Mouse (Mus musculus) heart, postnatal 4 days (tissue): ENCODE results near the gene Arfgap3. TPM values are rescaled to one million over a fixed set of nuclear protein-coding genes. Genes with fewer than 3 reads are reported as not detected.
"Not testable (repeated sequence)": the region's sequence is repeated elsewhere in the genome, so short reads cannot be mapped to it uniquely, and the experiment has no call there.

Source experiments
- DNase-seq: peaks from one replicate; pipeline ENCODE4 v3.0.0; 2021
- total RNA-seq, 2 experiments: library from RNA; stranded (reverse); gene quantifications; 2 replicates each; pipeline ENCODE4 v1.2.3; 2021

The Arfgap3 gene
- total RNA-seq, 2 experiments from 2014 or later, result 21.5 to 22.6 TPM

DNA sequence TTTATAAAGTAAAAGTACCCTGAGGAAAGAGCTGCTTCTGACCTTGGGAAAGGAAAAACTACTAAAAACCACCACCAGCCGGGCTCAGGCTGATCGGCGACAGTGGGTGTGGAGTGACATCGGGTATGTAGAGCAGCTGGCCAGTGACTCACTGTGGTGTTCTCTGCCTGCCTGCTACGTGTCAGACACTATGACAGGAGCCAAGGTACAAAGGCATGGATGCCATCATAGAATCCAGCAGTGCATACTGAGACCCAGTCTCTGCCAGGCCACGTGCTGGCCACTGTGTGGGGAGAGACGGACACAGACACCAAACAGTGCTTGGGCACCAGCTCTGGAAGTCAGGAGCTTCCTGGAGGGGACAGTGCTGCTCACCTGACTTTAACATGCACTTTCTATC lies 5.1 kb downstream of the Arfgap3 start:
- peak; percentile 58 for DNase-seq

DNA sequence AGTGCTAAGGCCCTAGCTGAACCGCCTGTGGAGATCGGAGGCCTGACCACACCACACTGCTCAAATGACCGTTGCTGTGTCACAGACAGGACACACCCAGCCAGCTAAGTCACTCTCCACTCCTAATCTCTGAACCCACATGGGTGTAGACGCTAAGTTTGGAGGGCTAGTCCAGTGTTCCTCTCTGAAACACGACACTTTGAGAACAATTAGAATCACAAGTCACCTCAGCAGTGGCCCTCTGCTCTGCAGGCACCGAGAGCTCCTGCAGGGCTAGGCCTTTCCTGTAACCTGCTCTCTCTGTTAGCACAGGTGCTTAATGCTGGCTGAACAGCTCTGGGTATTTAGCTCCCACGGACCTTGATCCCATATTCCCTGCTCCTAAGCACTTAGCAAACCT lies 5.9 kb downstream of the Arfgap3 start:
- DNase-seq, result peak; percentile 22

DNA sequence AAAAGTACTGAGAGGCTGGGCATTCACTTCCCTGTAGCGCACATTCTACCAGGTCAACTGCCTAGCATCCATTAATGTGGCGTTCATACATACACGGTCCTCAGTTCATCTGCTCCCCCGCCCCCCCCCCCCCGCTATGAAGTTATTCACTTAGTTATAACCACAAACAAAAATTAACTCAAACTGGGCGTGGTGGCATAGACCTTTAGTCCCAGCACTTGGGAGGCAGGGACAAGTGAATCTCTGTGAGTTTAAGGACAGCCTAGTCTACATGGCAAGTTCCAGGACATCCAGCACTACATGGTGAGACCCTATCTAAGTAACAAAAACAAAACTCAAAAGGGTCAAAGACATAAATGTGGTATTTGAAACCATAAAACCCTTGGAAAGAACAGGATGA lies 11.1 kb downstream of the Arfgap3 start:
- DNase-seq, result no peak

DNA sequence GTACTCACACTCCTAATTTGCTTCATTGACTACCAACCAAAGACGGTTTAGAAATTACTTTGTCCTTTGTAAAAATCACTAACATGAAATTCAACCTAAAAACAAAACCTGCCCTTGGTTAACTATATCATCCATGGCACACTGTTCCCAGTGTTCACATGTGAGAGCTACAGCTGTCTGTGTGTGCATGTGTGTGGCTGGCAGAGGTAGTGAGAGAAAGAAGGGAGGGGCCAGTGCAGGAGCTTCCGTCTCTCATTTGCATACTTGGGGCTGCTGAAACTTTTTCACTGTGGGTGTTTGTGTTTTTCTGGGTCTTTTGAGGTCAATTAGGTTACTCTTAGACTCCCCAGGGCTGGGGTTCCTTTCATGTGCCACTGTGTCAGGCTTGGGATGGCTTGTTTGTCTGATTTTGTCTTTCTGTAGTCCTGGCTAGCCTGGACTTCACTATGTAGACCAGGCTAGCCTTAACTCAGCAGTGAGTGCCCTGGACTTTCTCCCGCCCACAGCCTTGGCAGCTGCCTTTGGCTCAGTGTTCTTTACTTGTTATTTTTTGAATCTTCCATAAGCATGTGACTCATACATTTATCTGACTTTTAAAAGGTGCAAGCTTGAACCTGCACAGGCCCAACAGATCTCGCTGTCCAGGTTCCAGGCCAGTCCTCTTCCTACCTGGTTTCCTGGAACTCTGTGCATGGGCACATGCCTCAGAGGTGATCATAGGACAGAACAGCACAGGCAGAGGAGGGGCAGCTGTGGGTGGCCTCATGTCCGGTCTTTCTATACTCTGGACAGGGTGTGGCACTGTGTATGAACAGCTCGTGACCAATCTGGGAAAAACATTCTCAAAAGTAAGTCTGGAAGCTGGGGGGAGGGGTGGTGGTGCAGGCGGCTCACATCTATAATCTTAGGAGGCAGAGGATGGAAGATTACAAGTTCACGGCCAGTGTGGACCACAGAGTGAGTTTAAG lies 11.9 kb downstream of the Arfgap3 start:
- peak; percentile 26 for DNase-seq

DNA sequence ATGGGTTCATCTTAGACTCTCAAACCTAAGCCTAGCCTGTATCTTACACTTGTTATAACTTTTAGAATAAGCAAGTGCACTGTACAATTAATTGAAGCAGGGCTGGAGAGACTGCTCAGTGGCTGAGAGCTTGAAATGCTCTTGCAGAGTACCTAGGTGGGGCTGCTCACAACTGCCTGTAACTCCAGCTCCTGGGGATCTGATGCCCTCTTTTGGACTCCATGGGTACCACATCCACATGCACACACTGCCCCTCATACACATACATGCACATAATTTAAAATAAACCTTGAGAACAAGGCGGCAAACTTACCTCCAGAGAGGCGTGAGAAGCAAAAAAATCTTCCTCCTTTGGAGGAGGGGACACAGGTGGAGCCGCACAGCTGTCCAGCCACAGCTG lies 17.7 kb downstream of the Arfgap3 start:
- DNase-seq, result peak; percentile 31

DNA sequence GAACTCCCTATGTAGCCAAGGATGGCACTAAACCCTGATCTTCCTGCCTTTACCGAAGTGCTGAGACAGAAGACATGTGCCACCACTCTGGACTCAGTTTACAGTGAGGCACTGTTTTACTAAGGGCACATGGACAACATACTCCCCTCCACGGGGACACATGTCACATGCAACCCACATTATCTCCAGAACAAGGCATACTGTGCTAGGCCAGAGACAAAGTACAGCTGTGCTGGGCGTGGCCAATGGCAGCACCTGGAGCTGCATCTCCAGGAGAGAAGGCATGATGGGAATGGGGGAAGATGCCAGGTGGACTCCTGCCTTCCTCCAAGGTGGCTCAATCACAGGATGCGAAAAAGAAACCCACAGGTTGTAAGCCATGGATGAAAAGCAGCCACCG lies 21.1 kb downstream of the Arfgap3 start:
- DNase-seq, result no peak

DNA sequence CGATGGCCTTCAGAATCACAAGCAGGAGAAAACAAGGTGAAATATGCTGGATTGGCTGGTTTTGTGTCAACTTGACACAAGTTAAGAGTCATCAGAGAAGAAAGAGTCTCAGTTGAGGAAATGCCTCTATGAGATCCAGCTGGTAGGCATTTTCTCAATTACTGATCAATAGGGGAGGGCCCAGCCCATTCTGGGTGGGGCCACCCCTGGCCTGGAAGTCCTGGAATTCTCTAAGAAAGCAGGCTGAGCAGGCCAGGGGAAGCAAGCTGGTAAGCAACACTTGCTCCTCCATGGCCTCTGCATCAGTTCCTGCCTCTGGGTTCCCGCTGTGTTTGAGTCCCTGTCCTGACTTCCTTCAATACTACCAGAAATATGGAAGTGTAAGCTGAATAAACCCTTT lies 27.0 kb downstream of the Arfgap3 start:
- no peak for DNase-seq

DNA sequence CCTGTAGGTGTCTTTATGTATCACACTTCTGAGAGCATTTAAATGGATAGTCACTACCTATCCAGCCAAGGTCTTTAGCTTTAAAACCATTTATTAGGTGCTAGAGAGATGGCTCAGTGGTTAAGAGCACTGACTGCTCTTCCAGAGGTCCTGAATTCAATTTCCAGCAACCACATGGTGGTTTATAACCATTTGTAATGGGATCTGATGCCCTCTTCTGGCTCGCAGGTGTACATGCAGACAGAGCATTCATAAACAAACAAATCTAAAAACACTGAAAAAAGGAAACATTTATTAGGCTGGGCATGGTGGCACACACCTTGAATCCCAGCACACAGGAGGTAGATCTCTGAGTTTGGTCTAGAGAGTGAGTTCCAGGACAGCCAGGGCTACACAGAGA lies 35.1 kb downstream of the Arfgap3 start:
- no peak for DNase-seq

DNA sequence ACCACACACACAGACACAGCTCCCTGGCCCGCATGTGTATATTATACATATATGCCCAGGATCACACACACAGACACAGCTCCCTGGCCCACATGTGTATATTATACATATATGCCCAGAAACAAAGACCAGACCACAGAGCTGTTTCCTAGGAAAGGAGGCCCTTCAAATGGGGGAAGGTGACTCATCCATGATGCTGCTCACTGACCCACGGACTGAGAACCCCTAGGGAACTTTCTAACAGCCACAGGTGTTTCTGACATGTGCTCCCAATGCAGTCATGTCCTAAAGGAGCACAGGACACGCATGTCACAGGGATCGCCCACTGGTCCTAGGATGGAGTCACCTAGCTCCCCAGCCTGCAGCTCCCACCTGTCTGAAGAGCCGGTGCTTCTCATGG lies 40.2 kb downstream of the Arfgap3 start:
- DNase-seq, result no peak

DNA sequence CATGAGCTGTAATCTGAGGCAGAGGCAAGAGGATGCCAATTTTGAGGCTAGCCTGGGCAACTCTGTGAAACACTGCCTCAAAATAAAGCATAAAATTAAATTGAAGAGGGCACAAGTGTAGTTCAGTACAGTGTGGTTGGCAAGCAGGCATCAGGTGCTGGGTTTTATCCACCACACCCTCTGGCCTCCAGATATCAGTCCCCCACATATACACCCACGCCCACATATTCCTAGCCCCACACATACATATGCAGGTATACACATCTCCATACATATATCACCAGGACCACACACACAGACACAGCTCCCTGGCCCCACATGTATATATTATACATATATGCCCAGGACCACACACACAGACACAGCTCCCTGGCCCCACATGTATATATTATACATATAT lies 41.3 kb downstream of the Arfgap3 start:
- DNase-seq, result not testable (repeated sequence)

DNA sequence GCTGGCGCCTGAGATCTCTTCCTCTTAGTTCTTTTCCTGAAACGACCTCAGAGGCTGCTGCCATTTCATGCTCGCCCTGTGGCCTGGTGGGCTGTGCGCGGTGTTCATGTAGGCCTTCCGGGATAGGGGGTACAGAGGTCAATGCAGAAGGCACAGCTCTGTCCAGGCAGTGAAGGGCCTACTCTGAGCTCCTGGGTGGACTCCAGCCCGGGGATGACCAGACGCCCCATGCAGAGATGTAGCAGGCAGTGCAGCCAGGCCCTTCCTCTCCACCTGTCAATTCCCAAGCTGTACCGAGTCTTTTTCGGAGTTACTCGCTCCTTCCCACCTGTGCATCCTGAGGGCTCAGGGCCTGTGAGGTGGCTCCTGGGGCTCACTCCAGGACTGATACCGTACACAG lies 43.9 kb downstream of the Arfgap3 start:
- no peak for DNase-seq

DNA sequence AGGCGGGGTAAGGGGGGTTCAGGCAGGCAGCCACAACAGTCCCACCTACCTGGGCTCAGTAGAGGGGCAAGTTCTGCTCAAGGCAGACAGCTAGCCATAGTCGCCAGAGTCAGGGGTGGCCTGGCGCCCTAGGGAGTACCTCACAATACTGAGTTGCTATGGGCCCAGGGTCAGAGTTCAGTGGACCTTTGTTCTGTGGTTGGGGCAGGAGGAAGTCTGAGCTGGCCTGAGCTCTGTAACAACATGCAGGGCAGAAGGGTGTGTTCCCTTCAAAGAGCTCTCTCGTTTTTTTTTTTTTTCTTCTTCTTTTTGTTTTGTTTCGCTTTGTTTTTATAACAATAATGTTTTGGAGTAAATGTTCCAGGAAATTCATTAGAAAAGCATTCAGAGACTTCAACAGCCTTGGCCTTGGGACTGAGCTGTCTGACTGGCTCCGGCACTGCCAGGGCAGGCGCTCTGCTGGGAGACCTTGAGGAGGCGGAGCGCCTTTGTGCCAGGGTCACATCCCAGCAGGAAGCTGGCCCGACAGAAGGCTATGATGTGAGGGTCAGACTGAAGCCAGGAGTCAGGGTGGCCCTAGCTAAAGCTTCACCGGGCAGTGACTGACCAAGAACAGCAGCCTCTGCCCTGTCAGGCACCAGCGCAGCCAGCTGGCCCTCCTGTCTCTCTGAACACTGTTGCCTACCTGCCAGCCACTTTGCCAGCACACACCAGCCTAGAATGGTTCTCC lies 44.7 kb downstream of the Arfgap3 start:
- peak; percentile 31 for DNase-seq

DNA sequence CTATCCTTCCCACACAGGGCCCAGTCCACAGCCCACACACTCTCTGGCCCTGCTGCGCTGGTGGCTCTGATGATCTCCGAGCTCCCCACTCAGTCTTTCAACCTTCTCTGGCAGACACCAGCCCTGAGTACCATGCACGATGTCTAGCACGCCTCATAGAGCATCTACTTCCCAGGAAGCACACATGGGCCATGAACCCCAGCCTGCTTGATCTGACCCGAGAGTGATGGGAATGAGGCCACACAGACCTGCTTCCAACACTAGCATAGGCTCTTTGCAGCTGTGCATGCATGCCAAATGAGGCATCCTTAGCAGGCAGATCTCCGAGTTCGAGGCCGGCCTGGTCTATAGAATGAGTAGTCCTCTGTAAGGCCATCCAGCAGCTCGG lies 45.2 kb downstream of the Arfgap3 start:
- no peak for DNase-seq

DNA sequence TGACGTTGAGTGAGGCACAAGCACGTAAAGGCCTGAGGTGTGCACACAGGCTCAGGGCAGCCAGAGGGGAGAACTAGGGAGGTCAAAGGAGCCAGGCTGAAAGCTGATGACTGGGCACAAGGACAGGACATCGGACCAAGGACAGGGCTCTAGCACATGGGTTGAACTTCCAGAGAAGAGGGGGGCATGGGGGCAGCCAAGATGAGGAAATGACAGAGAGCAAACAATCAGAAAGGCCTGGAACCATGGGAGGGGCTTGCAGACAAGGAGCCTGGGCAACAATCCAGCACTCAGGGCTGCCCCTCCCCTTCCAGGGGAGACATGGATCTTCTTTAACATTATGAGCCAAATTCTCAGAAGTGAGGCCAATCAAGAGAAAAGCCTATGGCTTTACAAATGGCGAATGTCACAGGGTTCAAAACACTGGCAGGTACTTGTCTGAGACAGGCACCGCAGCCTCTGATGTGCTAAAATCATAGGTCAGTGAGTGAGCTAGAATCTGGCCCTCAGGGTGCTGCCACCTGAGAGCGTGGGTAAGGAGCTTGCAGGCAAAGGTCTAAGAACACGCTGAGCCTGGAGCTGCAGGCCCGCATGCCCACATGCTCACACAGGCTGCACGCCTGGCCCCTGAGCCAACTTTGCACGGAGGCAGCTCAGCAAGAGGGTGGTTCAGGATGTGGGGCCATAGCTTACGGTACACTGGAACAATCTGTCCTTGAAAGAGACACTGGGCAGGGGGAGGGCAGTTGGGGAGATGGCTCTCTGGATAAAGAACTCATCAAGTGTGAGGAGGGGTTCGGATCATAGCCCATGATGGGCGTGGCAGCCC lies 46.2 kb downstream of the Arfgap3 start:
- DNase-seq, result peak; percentile 59

DNA sequence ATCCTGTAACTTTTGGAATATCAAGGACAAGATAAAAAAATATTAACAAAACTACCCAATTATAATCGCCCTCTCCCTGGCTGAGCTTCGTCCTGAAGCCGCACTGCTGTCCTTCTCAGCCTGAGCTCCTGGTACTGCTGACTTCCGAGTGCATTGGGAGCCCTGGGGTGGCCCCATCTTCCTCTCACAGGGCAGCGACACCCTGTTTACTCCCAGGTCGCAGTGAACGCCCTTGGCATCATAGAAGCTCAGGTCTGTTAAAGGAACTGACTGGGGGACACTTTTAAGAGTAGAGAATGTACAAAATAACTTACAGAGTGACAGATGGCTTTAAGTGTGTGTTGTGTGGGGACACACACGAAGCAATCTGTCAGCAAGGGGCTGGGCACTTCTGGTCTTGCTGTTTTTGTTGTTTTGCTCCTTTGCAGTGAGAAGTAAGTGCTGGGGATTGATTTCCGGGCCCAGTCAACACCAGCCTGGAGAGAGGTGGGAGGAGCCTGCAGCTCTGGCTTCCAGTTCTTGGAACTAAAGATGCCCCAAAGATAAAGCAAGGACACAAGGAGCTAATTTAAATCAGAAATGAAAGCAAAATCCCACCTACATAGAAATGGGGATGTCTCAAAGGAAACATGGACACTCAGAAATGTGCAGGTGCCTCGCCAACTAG lies 50.0 kb downstream of the Arfgap3 start:
- no peak for DNase-seq

DNA sequence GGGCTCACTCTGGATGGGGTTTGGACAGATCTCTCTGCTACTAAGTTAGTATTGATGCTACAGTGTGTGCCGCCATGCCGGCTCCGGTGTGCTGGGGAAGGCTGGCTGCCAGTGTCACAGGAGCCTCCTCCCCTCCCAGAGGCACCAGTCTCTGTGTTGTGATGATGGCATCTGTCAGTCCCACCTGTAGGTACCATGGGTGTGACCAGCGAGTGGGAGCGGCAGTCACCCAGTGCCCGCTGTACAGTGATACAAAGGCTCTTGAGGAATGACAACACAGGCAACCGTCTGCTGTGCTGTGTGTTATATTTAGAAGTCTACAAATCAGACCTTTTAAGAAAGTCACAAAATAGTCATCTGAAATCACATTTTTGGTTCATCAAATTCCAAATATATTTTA lies 50.6 kb downstream of the Arfgap3 start:
- no peak for DNase-seq

DNA sequence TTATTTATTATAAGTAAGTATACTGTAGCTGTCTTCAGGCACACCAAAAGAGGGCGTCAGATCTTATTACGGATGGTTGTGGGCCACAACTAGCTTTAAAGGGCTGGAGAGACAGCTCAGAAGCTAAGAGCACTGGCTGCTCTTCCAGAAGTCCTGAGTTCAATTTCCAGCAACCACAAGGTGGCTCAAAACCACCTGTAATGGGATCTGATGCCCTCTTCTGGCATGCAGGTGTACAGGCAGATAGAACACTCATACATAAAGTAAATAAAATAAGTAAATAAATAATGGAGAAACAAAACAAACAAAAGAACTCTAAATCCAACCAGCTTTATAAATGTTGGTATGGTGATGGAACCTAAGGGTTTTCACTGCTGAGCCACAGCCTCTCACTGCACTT lies 51.2 kb downstream of the Arfgap3 start:
- no peak for DNase-seq

DNA sequence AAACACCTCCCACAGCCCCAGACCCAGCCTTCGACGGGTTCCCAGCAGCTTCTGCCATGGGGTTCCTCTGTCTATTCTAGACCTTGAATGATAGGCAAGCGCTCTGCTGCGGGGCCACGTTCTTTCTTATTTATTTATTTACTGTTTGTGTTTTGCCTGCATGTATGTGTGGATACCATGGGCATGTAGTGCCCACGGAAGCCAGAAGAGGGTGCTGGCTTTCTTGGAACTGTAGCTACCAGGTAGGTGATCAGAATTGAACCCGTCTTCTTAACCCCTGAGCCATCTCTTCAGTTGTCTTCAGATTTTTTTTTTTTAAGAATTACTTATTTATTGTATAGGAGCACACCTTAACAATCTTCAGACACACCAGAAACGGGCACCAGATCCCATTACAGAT lies 51.7 kb downstream of the Arfgap3 start:
- DNase-seq, result no peak

DNA sequence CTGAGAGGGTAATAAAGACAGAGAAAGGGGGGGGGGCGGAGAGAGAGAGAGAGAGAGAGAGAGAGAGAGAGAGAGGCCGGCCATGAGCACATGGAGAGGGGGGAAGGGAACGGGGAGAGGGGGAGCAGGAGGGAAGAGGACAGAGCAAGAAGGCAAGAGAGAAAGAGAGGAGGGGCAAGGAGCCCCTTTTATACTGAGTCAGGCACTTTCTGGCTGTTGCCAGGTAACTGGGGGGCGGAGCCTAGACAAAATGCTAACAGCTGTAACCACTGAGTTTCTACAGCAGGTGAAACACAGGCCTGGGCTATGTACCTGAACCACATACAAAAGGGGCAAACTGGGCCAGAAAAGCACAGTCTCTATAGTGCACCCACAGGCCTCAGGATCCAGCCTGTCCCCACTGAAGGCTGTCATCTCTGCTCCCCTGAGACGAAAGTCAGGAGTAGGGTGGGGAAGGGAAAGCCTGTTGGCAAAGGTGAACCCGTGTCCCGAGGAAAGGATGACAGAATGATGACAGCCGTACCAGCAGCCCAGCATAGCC lies 53.2 kb downstream of the Arfgap3 start:
- DNase-seq, result no peak

DNA sequence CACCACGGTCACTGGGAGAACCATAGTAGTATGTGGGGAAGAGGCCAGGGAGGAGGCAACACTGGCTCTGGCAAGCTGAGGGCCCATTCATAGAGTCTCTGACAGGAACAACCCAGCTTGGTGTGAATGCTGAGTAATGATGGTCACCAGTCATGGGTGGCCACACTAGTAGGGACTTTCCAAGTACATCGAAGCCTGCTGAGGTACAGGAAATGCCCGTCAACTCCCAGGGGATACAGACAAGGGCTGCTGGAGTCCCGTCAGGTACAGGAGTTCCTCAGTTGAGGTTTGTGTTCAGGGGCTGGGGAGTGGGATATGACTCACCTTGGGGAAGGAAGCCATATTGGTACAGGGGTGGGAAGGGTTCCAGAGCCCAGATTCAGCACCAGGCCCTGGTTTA lies 54.0 kb downstream of the Arfgap3 start:
- DNase-seq, result no peak

DNA sequence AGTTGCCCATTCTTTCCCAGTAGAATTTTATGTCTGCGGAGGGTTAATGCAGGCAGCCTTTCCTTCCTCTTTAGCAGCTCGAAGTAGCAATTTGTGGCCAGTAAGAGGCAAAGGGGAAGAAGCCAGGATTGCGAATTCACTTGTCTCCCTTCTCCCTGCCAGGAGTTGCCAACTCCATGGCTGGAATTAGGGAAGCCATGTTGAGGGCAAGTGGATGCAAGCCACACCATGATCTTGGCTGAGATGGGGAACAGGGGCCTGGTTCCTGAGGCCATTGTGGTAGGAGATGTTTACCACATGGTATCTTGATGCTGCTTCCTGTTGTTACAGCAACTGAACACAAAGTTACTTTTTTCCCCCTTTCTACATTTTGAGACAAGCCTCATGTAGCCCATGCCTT lies 55.1 kb downstream of the Arfgap3 start:
- DNase-seq, result no peak
